Mouse (Mus musculus): ENCODE results near the gene Zfp658.
A peak's percentile ranks its signal among the peaks of the same experiment; 100 is the strongest.

Zfp658 gene

GRCm38 (mm10) chr7:43580526-43580925 lies 18.5 kb downstream of the Zfp658 start:
- DNase-seq (ENCODE audit: low read depth, low spot score), result peak; percentile 59

GRCm38 (mm10) chr7:43584790-43585189 lies 22.7 kb downstream of the Zfp658 start:
- no peak for DNase-seq (ENCODE audit: low read depth, low spot score)

- no peak for DNase-seq (ENCODE audit: low read depth, low spot score)
These were observed 39.8 kb downstream of the Zfp658 start for GRCm38 (mm10) chr7:43601884-43602283.

- peak; percentile 86 for DNase-seq (ENCODE audit: low read depth, low spot score)
These were observed 45.1 kb downstream of the Zfp658 start, which contains the start of gene Zfp819 for GRCm38 (mm10) chr7:43606896-43607742. Gene Zfp819 (plus strand): TSS chr7:43607169.

GRCm38 (mm10) chr7:43607743-43608287 lies 45.8 kb downstream of the Zfp658 start:
- DNase-seq (ENCODE audit: low read depth, low spot score), result peak; percentile 19

- DNase-seq (ENCODE audit: low read depth, low spot score), result no peak
These were observed 46.3 kb downstream of the Zfp658 start for GRCm38 (mm10) chr7:43608316-43608824.

- DNase-seq (ENCODE audit: low read depth, low spot score), result no peak
These were observed 51.9 kb downstream of the Zfp658 start for GRCm38 (mm10) chr7:43613816-43614551.

GRCm38 (mm10) chr7:43622927-43623326 lies 60.9 kb downstream of the Zfp658 start:
- no peak for DNase-seq (ENCODE audit: low read depth, low spot score)

- no peak for DNase-seq (ENCODE audit: low read depth, low spot score)
These were observed 61.8 kb downstream of the Zfp658 start for GRCm38 (mm10) chr7:43623819-43624218.
